Mouse (Mus musculus) thymus, adult 2 months (tissue): Measurements from ENCODE around the gene B4galt5.

Experiments
- CTCF ChIP-seq: fragments of 200-500 bp; IDR thresholded peaks from 2 replicates; pipeline ENCODE4 v1.5.1; 2012; ENCODE audit warnings: mild to moderate bottlenecking, control low read depth, low read length, moderate library complexity, borderline replicate concordance; ENCODE audit not compliant: control insufficient read depth, poor library complexity, insufficient read depth; ENCODE audit errors: extremely low read depth
- POLR2A ChIP-seq: fragments of 200-500 bp; IDR thresholded peaks from 2 replicates; pipeline ENCODE4 v1.6.1; 2012; ENCODE audit warnings: mild to moderate bottlenecking, low read length, control low read depth, moderate library complexity; ENCODE audit not compliant: control insufficient read depth, poor library complexity, insufficient read depth; ENCODE audit errors: extremely low read depth

GRCm38 (mm10) chr2:167270496-167270895 lies 78.5 kb downstream of the B4galt5 start:
- TF ChIP-seq CTCF (no peak), POLR2A (no peak)
